In the genomic region with DNA sequence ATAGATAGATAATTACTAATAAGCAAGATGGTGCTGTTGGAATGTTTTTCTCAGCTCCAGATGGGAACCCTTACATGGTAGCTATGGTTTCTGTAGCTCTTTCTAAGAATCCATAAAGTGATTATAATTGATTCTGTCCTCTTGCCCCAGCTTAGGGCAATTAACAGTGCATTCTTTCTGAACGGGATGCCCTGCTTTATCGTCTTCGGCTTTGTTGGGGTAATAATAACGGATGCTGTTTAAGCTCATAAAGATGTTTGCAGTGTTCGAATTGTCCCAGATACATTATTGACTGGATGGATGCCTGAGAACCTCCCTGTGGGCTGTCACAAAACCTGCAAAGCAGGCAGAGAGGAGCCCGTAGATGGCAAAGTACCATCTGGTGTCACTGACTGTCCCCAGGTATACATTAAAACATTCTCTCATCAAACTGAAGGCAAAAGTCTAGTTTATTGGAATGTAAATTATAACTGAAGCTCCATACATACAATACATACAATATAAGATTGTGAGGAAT, we compare ENCODE assay signal across 35 mouse cellular contexts.
"Had no signal": no experiment of that assay in that cellular context is flagged by ENCODE, and none has a peak within 500 bp of the region (broad histone marks: within the 10 kb centered on the region; RNA-seq: fewer than 3 reads in every experiment).

No protein-coding gene starts in this region.

- H3K4me3 ChIP-seq: heart, adult 2 months; heart, embryonic 10.5 days; heart, embryonic 13.5 days; heart, embryonic 15.5 days; hindbrain, embryonic 10.5 days; hindbrain, embryonic 12.5 days; hindbrain, embryonic 13.5 days; hindbrain, embryonic 15.5 days; intestine, embryonic 15.5 days; kidney, embryonic 15.5 days; layer of hippocampus, adult 2 months had no signal

- H3K4me2 ChIP-seq: heart, embryonic 11.5 days; heart, embryonic 13.5 days; heart, embryonic 15.5 days; hindbrain, embryonic 12.5 days; hindbrain, embryonic 13.5 days; hindbrain, embryonic 14.5 days; hindbrain, embryonic 15.5 days; intestine, embryonic 15.5 days; kidney, embryonic 15.5 days had no signal

- H3K27me3 ChIP-seq: heart, embryonic 13.5 days; heart, embryonic 15.5 days; hindbrain, embryonic 12.5 days; hindbrain, embryonic 13.5 days; hindbrain, embryonic 15.5 days; intestine, embryonic 15.5 days; kidney, embryonic 15.5 days had no signal

- DNase-seq: heart, adult 18-20 months; heart, adult 2 months; heart, postnatal 10 days; heart, postnatal 14 days; heart, postnatal 36 days; kidney, adult 11 months; kidney, adult 18-20 months; kidney, adult 2 months; kidney, adult 8-10 months; kidney, adult 9 months; kidney, postnatal 10 days; kidney, postnatal 14 days; kidney, postnatal 25 days; kidney, postnatal 36 days; kidney, postnatal 4 days; layer of hippocampus, adult 9-11 months; layer of hippocampus, postnatal 36 days had no signal

- H3K9ac ChIP-seq: heart, embryonic 13.5 days; heart, embryonic 15.5 days; hindbrain, embryonic 12.5 days; hindbrain, embryonic 13.5 days; hindbrain, embryonic 14.5 days; hindbrain, embryonic 15.5 days; intestine, embryonic 15.5 days; kidney, embryonic 15.5 days had no signal

- H3K36me3 ChIP-seq: heart, embryonic 10.5 days; heart, embryonic 13.5 days; heart, embryonic 15.5 days; hindbrain, embryonic 10.5 days; hindbrain, embryonic 12.5 days; hindbrain, embryonic 13.5 days; hindbrain, embryonic 15.5 days; intestine, embryonic 15.5 days; kidney, embryonic 15.5 days had no signal

- H3K9me3 ChIP-seq: heart, embryonic 10.5 days; heart, embryonic 13.5 days; heart, embryonic 15.5 days; hindbrain, embryonic 10.5 days; hindbrain, embryonic 12.5 days; hindbrain, embryonic 13.5 days; hindbrain, embryonic 15.5 days; intestine, embryonic 15.5 days; kidney, embryonic 15.5 days had no signal

- H3K4me1 ChIP-seq: heart, embryonic 10.5 days; heart, embryonic 13.5 days; heart, embryonic 15.5 days; hindbrain, embryonic 10.5 days; hindbrain, embryonic 12.5 days; hindbrain, embryonic 15.5 days; intestine, embryonic 15.5 days; kidney, embryonic 15.5 days had no signal

- ATAC-seq: hindbrain, embryonic 16.5 days; hindbrain, postnatal 0 days; inflammation-experienced regulatory T-cells, adult 6 months; intestine, embryonic 15.5 days; intestine, embryonic 16.5 days; intestine, postnatal 0 days had no signal

- H3K27ac ChIP-seq: heart, adult 2 months; heart, embryonic 10.5 days; heart, embryonic 13.5 days; heart, embryonic 15.5 days; hindbrain, embryonic 10.5 days; hindbrain, embryonic 12.5 days; hindbrain, embryonic 13.5 days; hindbrain, embryonic 14.5 days; hindbrain, embryonic 15.5 days; hindbrain, postnatal 0 days; intestine, embryonic 15.5 days; kidney, embryonic 15.5 days; kidney, postnatal 0 days; layer of hippocampus, adult 2 months had no signal
